Mouse (Mus musculus) ES-Bruce4 (cell line): Measurements from ENCODE around the gene Esd.

Source experiments
- CTCF ChIP-seq: IDR thresholded peaks from one replicate; pipeline ENCODE4 v1.8.1; 2011; ENCODE audit warnings: low read depth, low read length
- POLR2A ChIP-seq: IDR thresholded peaks from one replicate; pipeline ENCODE4 v1.8.1; 2011; ENCODE audit warnings: low read length; ENCODE audit not compliant: insufficient read depth

GRCm38 (mm10) chr14:74731221-74732078 lies 647 bp upstream of the Esd start:
- TF ChIP-seq CTCF (no peak), POLR2A (peak; percentile 17)
